Mouse (Mus musculus): ENCODE measurements at regions not wholly inside any gene's neighbourhood (a gene's known extent, or its start where the extent isn't known, plus 50 kb on each side); places are given as distances from the start of the nearest gene placed in this dataset.

- H3K27ac ChIP-seq: no peak overlapping the region
- H3K9ac ChIP-seq: no peak overlapping the region
- no peaks in the 10 kb centered on the region for H3K36me3 ChIP-seq
- no peak overlapping the region for H3K4me3 ChIP-seq
- no peak overlapping the region for H3K4me2 ChIP-seq (replicated peaks)
- 26% methylated on average over 1 of the region's 1 CpGs for WGBS
- H3K4me1 ChIP-seq: peaks cover 40% of the 10 kb centered on the region
- no peak for ATAC-seq (ENCODE audit: low FRiP score, low read depth)
- no peaks in the 10 kb centered on the region for H3K9me3 ChIP-seq
- no peaks in the 10 kb centered on the region for H3K27me3 ChIP-seq
Observed at GRCm38 (mm10) chr9:120774772-120775171, 154.2 kb upstream of the Ctnnb1 start.

GRCm38 (mm10) chr9:120775721-120776120 is 153.3 kb upstream of the Ctnnb1 start:
- Histone ChIP-seq H3K4me1 (peaks cover 31% of the 10 kb centered on the region), H3K27ac (no peak overlapping the region), H3K36me3 (no peaks in the 10 kb centered on the region), H3K27me3 (no peaks in the 10 kb centered on the region), H3K4me3 (no peak overlapping the region), H3K9me3 (no peaks in the 10 kb centered on the region), H3K4me2 (replicated peaks) (no peak overlapping the region), H3K9ac (no peak overlapping the region)
- no peak for ATAC-seq (ENCODE audit: low FRiP score, low read depth)
- WGBS: 63% methylated on average over 3 of the region's 3 CpGs

GRCm38 (mm10) chr9:120776456-120777001 is 152.5 kb upstream of the Ctnnb1 start:
- Histone ChIP-seq H3K27me3 (no peaks in the 10 kb centered on the region), H3K4me2 (replicated peaks) (no peak overlapping the region), H3K27ac (peak overlapping the region; percentile 29; the same call in 1 of the 2 replicates), H3K4me1 (peaks cover 24% of the 10 kb centered on the region), H3K9ac (no peak overlapping the region), H3K9me3 (no peaks in the 10 kb centered on the region), H3K4me3 (no peak overlapping the region), H3K36me3 (no peaks in the 10 kb centered on the region)
- no peak for ATAC-seq (ENCODE audit: low FRiP score, low read depth)
- 49% methylated on average over 4 of the region's 4 CpGs for WGBS

GRCm38 (mm10) chr9:120777016-120777415 is 152.0 kb upstream of the Ctnnb1 start:
- H3K27ac ChIP-seq: no peak overlapping the region; the same call in 1 of the 2 replicates
- no peak for ATAC-seq (ENCODE audit: low FRiP score, low read depth)
- no peaks in the 10 kb centered on the region for H3K27me3 ChIP-seq
- no peaks in the 10 kb centered on the region for H3K9me3 ChIP-seq
- no peak overlapping the region for H3K9ac ChIP-seq
- WGBS: 60% methylated on average over 6 of the region's 6 CpGs
- H3K4me2 ChIP-seq (replicated peaks): no peak overlapping the region
- H3K36me3 ChIP-seq: no peaks in the 10 kb centered on the region
- H3K4me3 ChIP-seq: no peak overlapping the region
- H3K4me1 ChIP-seq: peaks cover 21% of the 10 kb centered on the region

- no peak for ATAC-seq (ENCODE audit: low FRiP score, low read depth)
- peaks cover 16% of the 10 kb centered on the region for H3K4me1 ChIP-seq
- no peaks in the 10 kb centered on the region for H3K27me3 ChIP-seq
- no peak overlapping the region for H3K4me2 ChIP-seq (replicated peaks)
- no peak overlapping the region for H3K9ac ChIP-seq
- H3K4me3 ChIP-seq: no peak overlapping the region
- no peaks in the 10 kb centered on the region for H3K36me3 ChIP-seq
- H3K9me3 ChIP-seq: no peaks in the 10 kb centered on the region
- H3K27ac ChIP-seq: no peak overlapping the region
- WGBS: 86% methylated on average over 10 of the region's 10 CpGs
Observed at GRCm38 (mm10) chr9:120777501-120777900, 151.5 kb upstream of the Ctnnb1 start.

- no peak for ATAC-seq (ENCODE audit: low FRiP score, low read depth)
- Histone ChIP-seq H3K27ac (peak overlapping the region; percentile 33; the same call in 1 of the 2 replicates), H3K4me2 (replicated peaks) (no peak overlapping the region)
Observed at GRCm38 (mm10) chr9:120778423-120778822, 150.6 kb upstream of the Ctnnb1 start.

GRCm38 (mm10) chr9:120794210-120794609 is 134.8 kb upstream of the Ctnnb1 start:
- peaks cover 24% of the 10 kb centered on the region for H3K9me3 ChIP-seq
- ATAC-seq (ENCODE audit: low FRiP score, low read depth): no peak
- WGBS: 79% methylated on average over 5 of the region's 5 CpGs

More at GRCm38 (mm10) chr9:120778423-120778822, 150.6 kb upstream of the Ctnnb1 start:
- Histone ChIP-seq H3K9ac (no peak overlapping the region), H3K4me3 (no peak overlapping the region), H3K4me1 (peaks cover 16% of the 10 kb centered on the region), H3K9me3 (no peaks in the 10 kb centered on the region), H3K36me3 (no peaks in the 10 kb centered on the region), H3K27me3 (no peaks in the 10 kb centered on the region)
- 22% methylated on average over 2 of the region's 2 CpGs for WGBS

GRCm38 (mm10) chr9:120796111-120796880 is 132.7 kb upstream of the Ctnnb1 start:
- H3K4me3 ChIP-seq: no peak overlapping the region
- peaks cover 3% of the 10 kb centered on the region; the same call in 1 of the 2 replicates for H3K36me3 ChIP-seq
- peaks cover 14% of the 10 kb centered on the region for H3K9me3 ChIP-seq
- no peak overlapping the region for H3K9ac ChIP-seq
- peaks cover 11% of the 10 kb centered on the region for H3K4me1 ChIP-seq
- 83% methylated on average over 10 of the region's 10 CpGs for WGBS
- no peak overlapping the region for H3K27ac ChIP-seq
- H3K27me3 ChIP-seq: peaks cover 4% of the 10 kb centered on the region; the same call in 1 of the 2 replicates
- no peak overlapping the region for H3K4me2 ChIP-seq (replicated peaks)
- no peak for ATAC-seq (ENCODE audit: low FRiP score, low read depth)

More at GRCm38 (mm10) chr9:120794210-120794609, 134.8 kb upstream of the Ctnnb1 start:
- Histone ChIP-seq H3K9ac (no peak overlapping the region), H3K4me3 (no peak overlapping the region), H3K4me2 (replicated peaks) (no peak overlapping the region), H3K4me1 (peaks cover 9% of the 10 kb centered on the region), H3K27me3 (peaks cover 4% of the 10 kb centered on the region; the same call in 1 of the 2 replicates), H3K27ac (no peak overlapping the region), H3K36me3 (peaks cover 3% of the 10 kb centered on the region; the same call in 1 of the 2 replicates)

- Histone ChIP-seq H3K9me3 (0 out of 2 replicates have a peak, but pooled peaks cover 2% of the 10 kb centered on the region), H3K27ac (no peak overlapping the region), H3K4me2 (replicated peaks) (no peak overlapping the region; the same call in 1 of the 2 replicates), H3K4me3 (no peak overlapping the region), H3K9ac (no peak overlapping the region), H3K27me3 (peaks cover 4% of the 10 kb centered on the region; the same call in 1 of the 2 replicates), H3K36me3 (no peaks in the 10 kb centered on the region), H3K4me1 (peaks cover 11% of the 10 kb centered on the region)
- no peak for ATAC-seq (ENCODE audit: low FRiP score, low read depth)
- WGBS: 41% methylated on average over 10 of the region's 10 CpGs
Observed at GRCm38 (mm10) chr9:120797996-120798663, 130.9 kb upstream of the Ctnnb1 start.

- ATAC-seq (ENCODE audit: low FRiP score, low read depth): no peak; the same call in 1 of the 2 replicates
- H3K27me3 ChIP-seq: peaks cover 4% of the 10 kb centered on the region; the same call in 1 of the 2 replicates
- no peak overlapping the region for H3K27ac ChIP-seq
- H3K4me1 ChIP-seq: peaks cover 11% of the 10 kb centered on the region
- WGBS: 23% methylated on average over 12 of the region's 12 CpGs
- no peak overlapping the region for H3K4me3 ChIP-seq
- no peak overlapping the region for H3K9ac ChIP-seq
- no peaks in the 10 kb centered on the region for H3K36me3 ChIP-seq
- H3K9me3 ChIP-seq: no peaks in the 10 kb centered on the region
- peak overlapping the region; percentile 37; the same call in 1 of the 2 replicates for H3K4me2 ChIP-seq (replicated peaks)
Observed at GRCm38 (mm10) chr9:120798901-120799300, 130.1 kb upstream of the Ctnnb1 start.

GRCm38 (mm10) chr9:120802646-120803045 is 126.4 kb upstream of the Ctnnb1 start:
- H3K4me2 ChIP-seq (replicated peaks): no peak overlapping the region
- H3K4me1 ChIP-seq: peaks cover 41% of the 10 kb centered on the region
- no peak for ATAC-seq (ENCODE audit: low FRiP score, low read depth)
- no peak overlapping the region for H3K27ac ChIP-seq
- no peak overlapping the region for H3K9ac ChIP-seq
- H3K27me3 ChIP-seq: peaks cover 4% of the 10 kb centered on the region; the same call in 1 of the 2 replicates
- no peaks in the 10 kb centered on the region for H3K36me3 ChIP-seq
- WGBS: 89% methylated on average over 4 of the region's 4 CpGs
- no peak overlapping the region for H3K4me3 ChIP-seq
- no peaks in the 10 kb centered on the region for H3K9me3 ChIP-seq
